Mouse (Mus musculus) embryonic fibroblast, embryonic 13.5 days (primary cell): ENCODE results near the gene Cdh1.

Source experiments
- CTCF ChIP-seq: IDR thresholded peaks from 2 replicates; pipeline ENCODE4 v1.5.1; 2011; ENCODE audit warnings: mild to moderate bottlenecking, control low read depth, low read length, moderate library complexity, borderline replicate concordance; ENCODE audit not compliant: insufficient read depth
- POLR2A ChIP-seq: IDR thresholded peaks from 2 replicates; pipeline ENCODE4 v1.6.1; 2011; ENCODE audit warnings: low read depth, mild to moderate bottlenecking, control low read depth, low read length, moderate library complexity

GRCm38 (mm10) chr8:106623954-106624353 is 20.8 kb downstream of the Cdh1 start:
- TF ChIP-seq CTCF (no peak), POLR2A (no peak)
